8 mouse cellular contexts compared by ENCODE assay signal in genomic region chr3:84480006-84480897, GRCm38 (mm10). TPM values are rescaled to one million over a fixed set of nuclear protein-coding genes. Genes with fewer than 3 reads are reported as not detected.
A peak's percentile ranks its signal among the peaks of the same experiment; 100 is the strongest.
DNase-seq lines count a peak whose midpoint lies in the region; ATAC-seq and TF ChIP-seq lines count a peak whose summit lies in the region.

Gene Fhdc1, minus strand, starts transcription at chr3:84480429.

- peaks cover 34% of the 10 kb centered on the region for H3K36me3 ChIP-seq in erythroblast, embryonic 14.5 days (ENCODE audit: control insufficient read depth)

- H3K9me3 ChIP-seq in erythroblast, embryonic 14.5 days (ENCODE audit: control insufficient read depth, low read length), result no peaks in the 10 kb centered on the region

- TF ChIP-seq POLR2A in bone marrow macrophage, adult 2 months (IDR thresholded peaks at IDR 0.05; ENCODE audit: borderline replicate concordance, low read depth, low read length), result no peak

- peak; percentile 69 for DNase-seq in ES-CJ7 (ENCODE audit: low read depth, low spot score)
- peak; percentile 34 to 41 for DNase-seq in layer of hippocampus, postnatal 10 days (ENCODE audit: low spot score in 2 of 2)
- DNase-seq in lung, postnatal 4 days, result peak; percentile 79 to 86
- peak; percentile 30 for DNase-seq in retina, postnatal 7 days (ENCODE audit: low read depth, low spot score)
- peak; percentile 74 for DNase-seq in urinary bladder, adult 2 months (ENCODE audit: low spot score)

- no peak within 1 kb of the TSS for H3K27ac ChIP-seq in bone marrow macrophage, adult 2 months (ENCODE audit: insufficient read depth, low read depth, low read length)

- peaks cover 5% of the 10 kb centered on the region; the same call in 1 of the 2 replicates for H3K4me1 ChIP-seq in bone marrow macrophage, adult 2 months (ENCODE audit: control insufficient read depth, insufficient read depth, low read length)
- peaks cover 49% of the 10 kb centered on the region for H3K4me1 ChIP-seq in erythroblast, embryonic 14.5 days (ENCODE audit: control insufficient read depth)

- TF ChIP-seq CTCF in bone marrow macrophage, adult 2 months (IDR thresholded peaks at IDR 0.05; ENCODE audit: low read depth, low read length), result no peak

- H3K27me3 ChIP-seq in erythroblast, embryonic 14.5 days (ENCODE audit: control insufficient read depth), result peaks cover 50% of the 10 kb centered on the region

- peak; percentile 35 to 40; a peak in 3 of 4 replicates for ATAC-seq in hematopoietic stem cell, adult 5-6 weeks (replicated peaks in 1 of 2; ENCODE audit: insufficient read depth in 1 of 2, low FRiP score in 2 of 2, low TSS enrichment in 1 of 2, low read depth in 1 of 2, poor library complexity in 2 of 2, severe bottlenecking in 2 of 2)

- peak within 1 kb of the TSS; percentile 48 for H3K4me3 ChIP-seq in bone marrow macrophage, adult 2 months (ENCODE audit: insufficient read depth, low read length)
- peak within 1 kb of the TSS; percentile 74 for H3K4me3 ChIP-seq in erythroblast, embryonic 14.5 days (replicated peaks)

RNA-seq across cellular contexts. Expression of gene Fhdc1, which starts in this region (rescaled TPM):
- polyA plus RNA-seq in bone marrow macrophage, adult 2 months (2012; ENCODE audit: insufficient read depth, insufficient read length, missing spikeins), result 0.46 and 1.5 TPM in 2 replicates
- polyA plus RNA-seq in erythroblast, embryonic 14.5 days (2012), result 47.7 and 62.0 TPM in 2 replicates
- 3.1 and 4.1 TPM in 2 replicates for total RNA-seq in hematopoietic stem cell, adult 5-6 weeks (2017)
- 1 to 10 TPM; 2.0 to 2.3 TPM for total RNA-seq in layer of hippocampus, postnatal 10 days (2021)
- polyA plus RNA-seq in urinary bladder, adult 2 months (2012; rRNA removed), result 10.5 and 13.5 TPM in 2 replicates

Comparison
In these comparisons a context has a peak if more than half of its experiments do, and no peak if none do; other contexts are left out.
1. DNase-seq: peak in every context shown above with its lines; median percentile 82 in lung, postnatal 4 days; 74 in urinary bladder, adult 2 months; 69 in ES-CJ7; 38 in layer of hippocampus, postnatal 10 days; 30 in retina, postnatal 7 days.